Mouse (Mus musculus): ENCODE data around the gene Zbtb38.

- TF ChIP-seq GATA1 (IDR thresholded peaks at IDR 0.05; ENCODE audit: low read length) (no peak), TAL1 (IDR thresholded peaks at IDR 0.05; ENCODE audit: low read length) (no peak)
These were observed 6.3 kb upstream of the Zbtb38 start for GRCm38 (mm10) chr9:96758749-96759597.
